Mouse (Mus musculus) heart, postnatal 0 days (tissue): ENCODE data around the gene Mknk1.

ENCODE experiments used
- CTCF ChIP-seq: IDR thresholded peaks from 2 replicates; pipeline ENCODE4 v1.5.1; 2016; ENCODE audit warnings: antibody characterized with exemption, control low read depth, low read depth
- EP300 ChIP-seq: IDR thresholded peaks from 2 replicates; pipeline ENCODE4 v1.6.1; 2016; ENCODE audit warnings: antibody characterized with exemption, low read depth

DNA sequence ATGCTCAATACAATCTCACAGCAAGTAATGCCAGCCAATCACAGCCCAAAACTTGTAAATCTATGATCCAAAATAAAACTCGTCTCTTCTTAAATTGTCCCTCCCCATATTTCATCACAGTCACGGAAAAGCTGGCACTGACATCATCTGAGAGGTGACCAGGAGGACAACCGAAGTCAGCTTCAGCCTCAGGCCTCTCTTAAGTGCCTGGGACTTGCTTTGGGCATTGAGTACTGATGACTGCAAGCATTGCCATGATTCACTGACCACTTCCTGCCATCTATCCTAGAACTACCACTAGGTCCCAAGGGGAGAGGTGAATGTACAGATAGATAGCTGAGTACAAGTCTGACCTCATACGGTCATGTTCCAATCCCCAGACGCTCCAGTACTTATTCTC lies 83.7 kb downstream of the Mknk1 start:
- TF ChIP-seq CTCF (no peak), EP300 (no peak)
